17 mouse cellular contexts compared by ENCODE assay signal in the genomic region with DNA sequence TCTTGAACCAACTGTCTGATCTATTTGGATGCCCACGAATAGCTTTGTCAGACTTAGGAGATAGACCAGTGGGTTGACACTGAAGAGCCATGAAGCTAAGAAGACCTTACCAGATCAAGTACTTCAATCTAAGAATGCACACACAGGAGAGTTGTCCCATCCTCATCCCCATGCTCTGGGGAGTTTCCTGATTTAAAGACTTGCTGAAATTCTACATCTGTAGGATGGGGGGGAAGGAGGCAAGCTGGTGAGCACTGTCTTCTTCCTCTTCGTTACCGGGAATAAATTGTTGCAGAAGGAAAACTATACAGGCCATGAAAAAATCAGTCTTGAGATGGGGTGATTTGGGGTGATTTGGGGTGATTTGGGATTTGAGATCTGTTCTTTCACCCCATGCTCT. TPM values are rescaled to one million over a fixed set of nuclear protein-coding genes. Genes with fewer than 3 reads are reported as not detected.
"Had no signal": no experiment of that assay in that cellular context is flagged by ENCODE, and none has a peak within 500 bp of the region (broad histone marks: within the 10 kb centered on the region; RNA-seq: fewer than 3 reads in every experiment).

No protein-coding gene starts in this region.

- H3K9me3 ChIP-seq: midbrain, embryonic 12.5 days; neural tube, embryonic 12.5 days had no signal

- H3K4me3 ChIP-seq: midbrain, embryonic 12.5 days; myocyte; neural tube, embryonic 12.5 days had no signal

- H3K27ac ChIP-seq: liver, embryonic 14.5 days had no signal

- DNase-seq: lung, adult 18-20 months; lung, embryonic 14.5 days; lung, postnatal 10 days; lung, postnatal 4 days; right cerebral cortex, adult 18-20 months; right cerebral cortex, postnatal 25 days; right cerebral cortex, postnatal 4 days; spleen, adult 18-20 months; thymus, adult 18-20 months; thymus, postnatal 14 days; thymus, postnatal 36 days had no signal

- ATAC-seq: midbrain, embryonic 16.5 days had no signal

- H3K36me3 ChIP-seq: midbrain, embryonic 12.5 days; neural tube, embryonic 12.5 days had no signal

- H3K4me2 ChIP-seq: lung, embryonic 14.5 days; midbrain, embryonic 12.5 days had no signal

- H3K9ac ChIP-seq: liver, embryonic 14.5 days; lung, embryonic 14.5 days; midbrain, embryonic 12.5 days; neural tube, embryonic 12.5 days had no signal

RNA-seq across cellular contexts. Expression of a gene that starts 30.5 kb away (rescaled TPM):
- polyA plus RNA-seq: liver, embryonic 16.5 days had no signal
